Mouse (Mus musculus): ENCODE results near the gene Hsf2.

DNA sequence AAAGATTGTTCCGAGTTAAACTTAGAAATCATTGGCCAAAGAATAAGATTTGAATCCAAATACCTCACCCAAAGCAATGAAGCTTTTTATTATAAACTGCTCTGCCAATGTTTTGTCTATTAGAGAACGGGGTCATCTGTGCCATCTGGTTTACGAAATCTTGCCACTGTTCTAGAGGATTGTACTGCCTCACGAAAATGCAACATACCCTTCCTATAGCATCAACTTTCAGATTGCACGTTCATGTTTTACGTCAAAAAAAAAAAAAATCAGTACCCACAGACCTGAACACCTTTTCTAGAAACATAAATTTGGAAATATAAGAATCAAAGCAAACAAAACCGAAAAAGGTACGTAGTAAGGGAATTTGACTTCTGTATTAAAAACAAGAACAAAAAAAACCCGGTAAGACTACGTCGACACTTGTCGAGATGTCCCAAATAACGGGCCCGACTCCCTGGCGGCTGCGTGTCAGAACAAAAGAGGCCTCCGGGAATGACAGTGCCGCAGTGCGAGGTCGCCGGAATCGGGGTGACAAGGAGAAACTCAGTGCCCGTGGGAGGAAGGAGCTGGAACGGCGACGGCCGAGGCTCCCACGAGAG, 45.5 kb downstream of the Hsf2 start:
- TF ChIP-seq ZNF384 (IDR thresholded peaks at IDR 0.05; ENCODE audit: low read depth, low read length) (no peak), ZC3H11A (IDR thresholded peaks at IDR 0.05; ENCODE audit: borderline replicate concordance, low read depth, low read length) (no peak), CHD2 (IDR thresholded peaks at IDR 0.05; ENCODE audit: low read depth, low read length) (no peak), MAFK (IDR thresholded peaks at IDR 0.05; ENCODE audit: insufficient read depth, low read depth, low read length) (no peak)
